In genomic region chr8:11842757-11843156, GRCm38 (mm10) we compare ENCODE assay signal across 38 mouse cellular contexts. TPM values are rescaled to one million over a fixed set of nuclear protein-coding genes. Genes with fewer than 3 reads are reported as not detected.
"Had no signal": no experiment of that assay in that cellular context is flagged by ENCODE, and none has a peak within 500 bp of the region (broad histone marks: within the 10 kb centered on the region; RNA-seq: fewer than 3 reads in every experiment).

No protein-coding gene starts in this region.

- H3K4me3 ChIP-seq: gastrocnemius, adult 2 months; heart, embryonic 10.5 days; heart, embryonic 12.5 days; hindbrain, embryonic 10.5 days; hindbrain, embryonic 12.5 days; intestine, embryonic 15.5 days; kidney, embryonic 15.5 days; limb, embryonic 13.5 days; limb, embryonic 15.5 days; liver, embryonic 12.5 days had no signal

- H3K36me3 ChIP-seq: heart, embryonic 10.5 days; heart, embryonic 12.5 days; hindbrain, embryonic 10.5 days; hindbrain, embryonic 12.5 days; intestine, embryonic 15.5 days; kidney, embryonic 15.5 days; limb, embryonic 13.5 days; limb, embryonic 15.5 days; liver, embryonic 12.5 days had no signal

- H3K9ac ChIP-seq: heart, embryonic 12.5 days; hindbrain, embryonic 12.5 days; intestine, embryonic 15.5 days; kidney, embryonic 15.5 days; limb, embryonic 13.5 days; limb, embryonic 15.5 days; liver, embryonic 12.5 days; liver, embryonic 14.5 days had no signal

- DNase-seq: gastrocnemius, adult 2 months; gastrocnemius, postnatal 10 days; gastrocnemius, postnatal 25 days; heart, adult 18-20 months; heart, postnatal 10 days; heart, postnatal 4 days; kidney, adult 18-20 months; kidney, adult 9 months; kidney, postnatal 14 days; kidney, postnatal 36 days; layer of hippocampus, adult 9-11 months; layer of hippocampus, postnatal 36 days; left cerebral cortex, postnatal 4 days had no signal

- H3K9me3 ChIP-seq: heart, embryonic 10.5 days; heart, embryonic 12.5 days; hindbrain, embryonic 10.5 days; hindbrain, embryonic 12.5 days; intestine, embryonic 15.5 days; kidney, embryonic 15.5 days; limb, embryonic 13.5 days; limb, embryonic 15.5 days; liver, embryonic 12.5 days had no signal

- H3K4me2 ChIP-seq: heart, embryonic 12.5 days; hindbrain, embryonic 12.5 days; intestine, embryonic 15.5 days; kidney, embryonic 15.5 days; limb, embryonic 13.5 days; limb, embryonic 15.5 days; liver, embryonic 12.5 days had no signal

- ATAC-seq: hindbrain, embryonic 16.5 days; inflammation-experienced regulatory T-cells, adult 6 months; intestine, postnatal 0 days; liver, embryonic 12.5 days had no signal

- H3K27ac ChIP-seq: gastrocnemius, adult 2 months; hindbrain, embryonic 12.5 days; intestine, embryonic 15.5 days; kidney, embryonic 15.5 days; kidney, postnatal 0 days; limb, embryonic 13.5 days; limb, embryonic 15.5 days; liver, embryonic 12.5 days; liver, embryonic 14.5 days had no signal

- H3K27me3 ChIP-seq: heart, embryonic 12.5 days; hindbrain, embryonic 12.5 days; intestine, embryonic 15.5 days; kidney, embryonic 15.5 days; limb, embryonic 13.5 days; limb, embryonic 15.5 days; liver, embryonic 12.5 days had no signal

- H3K4me1 ChIP-seq: liver, embryonic 12.5 days had no signal

RNA-seq across cellular contexts. Expression of gene Tex29, which starts 2.5 kb away (rescaled TPM):
- total RNA-seq: gastrocnemius, adult 2 months; gastrocnemius, postnatal 10 days; gastrocnemius, postnatal 25 days; gastrocnemius, postnatal 4 days; granulocyte monocyte progenitor cell, adult 5-6 weeks; heart, adult 18-20 months; heart, adult 8-10 months; heart, postnatal 10 days; heart, postnatal 4 days; left cerebral cortex, adult 18-20 months; left cerebral cortex, adult 8-10 months; left cerebral cortex, postnatal 10 days; left cerebral cortex, postnatal 4 days; liver, adult 2 months had no signal
- polyA plus RNA-seq: heart, embryonic 10.5 days; heart, embryonic 14.5 days; heart, embryonic 16.5 days; inflammation-experienced regulatory T-cells, adult 6 months; intestine, embryonic 15.5 days; kidney, embryonic 15.5 days; large intestine, adult 2 months; limb, embryonic 11.5 days; limb, embryonic 15.5 days; liver, adult 2 months; liver, embryonic 12.5 days; liver, embryonic 14.5 days had no signal
